ENCODE assay signal across 17 mouse cellular contexts in the genomic region with DNA sequence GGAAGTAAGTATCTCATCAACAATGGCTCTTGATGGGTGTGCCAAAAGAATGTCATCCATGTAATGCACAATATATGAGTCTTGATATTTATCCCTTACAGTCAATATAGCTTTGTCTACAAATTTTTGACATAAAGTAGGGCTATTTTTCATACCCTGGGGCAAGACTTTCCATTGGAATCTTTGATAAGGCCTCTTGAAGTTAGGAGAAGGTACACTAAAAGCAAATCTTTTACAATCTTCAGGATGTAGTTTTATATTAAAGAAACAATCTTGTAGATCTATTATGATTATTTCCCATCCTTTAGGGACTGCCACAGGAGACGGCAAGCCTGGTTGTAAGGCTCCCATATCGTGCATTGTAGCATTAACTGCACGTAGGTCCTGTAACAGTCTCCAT.
"Had no signal": no experiment of that assay in that cellular context is flagged by ENCODE, and none has a peak within 500 bp of the region (broad histone marks: within the 10 kb centered on the region; RNA-seq: fewer than 3 reads in every experiment).

No protein-coding gene starts in this region.

- H3K9me3 ChIP-seq: stomach, embryonic 15.5 days had no signal

- DNase-seq: retina, postnatal 1 day; right cerebral cortex, adult 18-20 months; right cerebral cortex, postnatal 14 days; right cerebral cortex, postnatal 25 days; right cerebral cortex, postnatal 4 days; spleen, adult 18-20 months; thymus, adult 18-20 months; thymus, adult 2 months; thymus, postnatal 14 days; thymus, postnatal 25 days; thymus, postnatal 36 days; thymus, postnatal 4 days had no signal

- H3K36me3 ChIP-seq: neural tube, embryonic 12.5 days; neural tube, embryonic 13.5 days; neural tube, embryonic 15.5 days; stomach, embryonic 15.5 days had no signal

- H3K27ac ChIP-seq: neural tube, embryonic 12.5 days; neural tube, embryonic 13.5 days; neural tube, embryonic 15.5 days; stomach, embryonic 15.5 days; stomach, postnatal 0 days had no signal

- H3K27me3 ChIP-seq: neural tube, embryonic 12.5 days; neural tube, embryonic 13.5 days; neural tube, embryonic 15.5 days; stomach, embryonic 15.5 days had no signal

- H3K4me1 ChIP-seq: neural tube, embryonic 12.5 days; neural tube, embryonic 13.5 days; neural tube, embryonic 15.5 days; stomach, embryonic 15.5 days had no signal

- H3K4me3 ChIP-seq: neural tube, embryonic 12.5 days; neural tube, embryonic 13.5 days; neural tube, embryonic 15.5 days; stomach, embryonic 15.5 days had no signal

- H3K4me2 ChIP-seq: neural tube, embryonic 12.5 days; neural tube, embryonic 13.5 days; neural tube, embryonic 15.5 days; stomach, embryonic 15.5 days had no signal

- H3K9ac ChIP-seq: neural tube, embryonic 12.5 days; neural tube, embryonic 13.5 days; neural tube, embryonic 15.5 days; stomach, embryonic 15.5 days had no signal
